Mouse (Mus musculus) lung, postnatal 0 days (tissue): Measurements from ENCODE around the gene Prss47. TPM values are rescaled to one million over a fixed set of nuclear protein-coding genes. Genes with fewer than 3 reads are reported as not detected.

Experiments
- ATAC-seq: fragments of 200-750 bp; cut with Nextera tagmentation; 2 replicates; pipeline ENCODE4 v1.8.0; 2017; ENCODE audit warnings: moderate library complexity
- DNase-seq: peaks from one replicate; pipeline ENCODE4 v3.0.0-alpha.2; 2016; ENCODE audit warnings: low spot score
- H3K27ac ChIP-seq: fragments of 300-500 bp; sonication (generic); 2 replicates; pipeline ENCODE4 v1.5.1; 2014; ENCODE audit warnings: antibody characterized with exemption, mild to moderate bottlenecking, low read length, mixed read lengths
- H3K27me3 ChIP-seq: fragments of 300-500 bp; sonication (generic); replicated peaks from 2 replicates; pipeline ENCODE4 v1.6.1; 2014; ENCODE audit warnings: low read length, mixed read lengths; ENCODE audit not compliant: insufficient read depth
- H3K36me3 ChIP-seq: fragments of 300-500 bp; sonication (generic); 2 replicates; pipeline ENCODE4 v1.6.1; 2014; ENCODE audit warnings: low read length, mixed read lengths; ENCODE audit not compliant: insufficient read depth
- H3K4me1 ChIP-seq: fragments of 300-500 bp; sonication (generic); 2 replicates; pipeline ENCODE4 v1.6.1; 2014; ENCODE audit warnings: antibody characterized with exemption, low read depth, low read length, mixed read lengths; ENCODE audit not compliant: insufficient read depth
- H3K4me2 ChIP-seq: fragments of 300-500 bp; sonication (generic); replicated peaks from 2 replicates; pipeline ENCODE4 v1.6.1; 2014; ENCODE audit warnings: low read depth, mild to moderate bottlenecking, low read length, moderate library complexity, mixed read lengths
- H3K4me3 ChIP-seq: fragments of 300-500 bp; sonication (generic); 2 replicates; pipeline ENCODE4 v1.5.1; 2014; ENCODE audit warnings: low read depth, low read length
- H3K9ac ChIP-seq: fragments of 300-500 bp; sonication (generic); replicated peaks from 2 replicates; pipeline ENCODE4 v1.6.1; 2014; ENCODE audit warnings: low read depth, mild to moderate bottlenecking
- H3K9me3 ChIP-seq: fragments of 300-500 bp; sonication (generic); 2 replicates; pipeline ENCODE4 v1.6.1; 2016; ENCODE audit warnings: low read length, mixed read lengths
- CTCF ChIP-seq: IDR thresholded peaks from 2 replicates; pipeline ENCODE4 v1.5.1; 2016; ENCODE audit warnings: antibody characterized with exemption, mild to moderate bottlenecking
- EP300 ChIP-seq: IDR thresholded peaks from 2 replicates; pipeline ENCODE4 v1.6.1; 2016; ENCODE audit warnings: antibody characterized with exemption, mild to moderate bottlenecking, control low read depth
- WGBS: fragments of 180-500 bp; shearing (Covaris S2); extraction: QIAGEN DNeasy Blood & Tissue Kit; methylation state at CpG from one replicate; pipeline ENCODE4 v1.1.7; 2014; 5-methylcytosine and 5-hydroxymethylcytosine counted together
- polyA plus RNA-seq: library from polyadenylated mRNA; unstranded; fragments of >200 nt; fragmentation: Nextera tagmentation; extraction: Ambion mirVana; gene quantifications from 2 replicates; pipeline ENCODE4 v1.2.1, GENCODE M21; 2015

Gene Prss47
- polyA plus RNA-seq, 1 experiment from 2014 or later, result not detected

- DNase-seq (no peak), ATAC-seq (no peak)
- Histone ChIP-seq H3K9me3 (no peaks in the 10 kb centered on the region), H3K4me3 (no peak within 1 kb of the TSS), H3K27me3 (no peaks in the 10 kb centered on the region), H3K27ac (no peak within 1 kb of the TSS), H3K36me3 (no peaks in the 10 kb centered on the region), H3K4me2 (no peak within 1 kb of the TSS), H3K9ac (no peak within 1 kb of the TSS), H3K4me1 (no peaks in the 10 kb centered on the region)
- no peak for TF ChIP-seq CTCF
- no peak for TF ChIP-seq EP300
These were observed 19.8 kb downstream of the Prss47 start, which contains the start of gene Spata31d1c for GRCm38 (mm10) chr13:65032758-65033157. Spata31d1c (plus strand) TSS chr13:65033058.

DNA sequence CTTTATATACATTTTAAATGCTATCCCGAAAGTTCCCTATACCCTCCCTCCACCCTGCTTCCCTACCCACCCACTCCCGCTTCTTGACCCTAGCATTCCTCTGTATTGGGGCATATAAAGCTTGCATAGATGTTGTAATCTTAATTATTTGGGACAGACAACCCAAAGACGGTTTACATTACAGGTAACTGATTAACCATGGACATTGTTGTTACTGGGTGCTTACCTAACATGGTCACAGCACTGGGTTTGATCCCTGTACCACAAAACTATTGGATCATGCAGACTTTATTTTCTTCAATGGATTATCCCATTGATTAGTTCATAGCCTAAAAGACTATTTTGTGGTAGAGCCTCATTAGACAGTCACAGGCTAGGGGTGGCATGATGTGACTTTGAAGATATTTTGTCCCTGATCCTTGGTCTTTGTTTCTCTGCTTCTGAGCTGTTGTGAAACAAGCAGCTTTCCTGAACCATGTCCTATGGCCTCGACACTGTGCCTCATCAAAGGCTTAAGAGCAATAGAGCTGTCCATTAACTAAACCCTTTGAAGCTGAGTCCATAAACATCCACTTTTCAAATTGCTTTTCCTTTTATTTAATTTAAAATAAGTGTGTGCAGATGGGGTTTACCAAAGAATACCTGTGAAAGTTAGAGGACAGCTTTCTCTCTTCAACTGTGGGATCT, 41.4 kb downstream of the Prss47 start:
- no peak overlapping the region for H3K4me3 ChIP-seq
- no peak overlapping the region for H3K27ac ChIP-seq
- H3K9me3 ChIP-seq, result no peaks in the 10 kb centered on the region
- DNase-seq (no peak), ATAC-seq (no peak)
- TF ChIP-seq EP300 (no peak), CTCF (no peak)
- H3K27me3 ChIP-seq, result no peaks in the 10 kb centered on the region
- no peak overlapping the region for H3K4me2 ChIP-seq
- H3K9ac ChIP-seq, result no peak overlapping the region
- 65% methylated on average over 4 of the region's 4 CpGs for WGBS
- no peaks in the 10 kb centered on the region for H3K36me3 ChIP-seq
- H3K4me1 ChIP-seq, result no peaks in the 10 kb centered on the region

GRCm38 (mm10) chr13:65007971-65008370, 44.6 kb downstream of the Prss47 start:
- H3K9me3 ChIP-seq, result no peaks in the 10 kb centered on the region
- ATAC-seq (no peak), DNase-seq (no peak)
- H3K4me2 ChIP-seq, result no peak overlapping the region
- no peaks in the 10 kb centered on the region for H3K4me1 ChIP-seq
- no peaks in the 10 kb centered on the region for H3K36me3 ChIP-seq
- no peaks in the 10 kb centered on the region for H3K27me3 ChIP-seq
- no peak overlapping the region for H3K27ac ChIP-seq
- 70% methylated on average over 1 of the region's 1 CpGs for WGBS
- no peak overlapping the region for H3K4me3 ChIP-seq
- H3K9ac ChIP-seq, result no peak overlapping the region
- TF ChIP-seq CTCF (no peak), EP300 (no peak)

DNA sequence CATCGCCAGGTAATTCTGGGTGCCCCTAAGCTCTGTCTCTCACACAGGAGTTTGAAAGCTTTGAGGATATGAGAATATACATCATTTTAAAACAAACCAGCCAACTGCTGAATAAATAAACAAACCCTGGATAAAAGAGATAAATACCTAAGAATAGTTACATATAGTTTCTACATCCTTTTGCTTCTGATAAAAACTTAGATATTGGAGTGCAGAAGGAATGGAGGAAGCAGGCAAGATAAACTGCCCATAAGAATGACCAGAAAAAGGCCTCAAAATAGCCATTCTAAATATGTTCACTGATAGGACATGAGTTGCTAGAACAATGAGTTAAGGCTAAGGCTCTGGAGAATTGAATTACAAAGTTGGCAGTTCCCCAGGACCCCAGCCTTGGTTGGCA, 45.8 kb downstream of the Prss47 start:
- no peak for ATAC-seq
- 56% methylated on average over 1 of the region's 1 CpGs for WGBS
- no peak overlapping the region for H3K4me2 ChIP-seq

DNA sequence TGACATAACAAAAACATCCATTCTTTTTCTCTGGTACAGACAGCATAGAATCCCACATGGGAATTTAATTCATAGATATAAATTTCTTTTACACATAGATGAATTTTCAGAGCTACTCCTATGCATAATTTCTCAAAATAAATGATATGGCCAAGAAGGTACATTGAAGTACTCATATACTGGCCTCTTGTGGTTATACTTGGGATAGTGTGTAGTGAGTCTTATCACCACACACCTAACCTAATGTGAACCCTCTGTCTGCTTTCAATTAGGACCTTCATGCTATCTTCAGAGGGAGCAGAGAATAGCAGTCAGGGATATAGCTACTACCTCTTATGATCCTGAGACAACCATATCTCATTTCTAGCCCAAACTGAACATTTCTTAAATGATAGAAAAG, 47.1 kb downstream of the Prss47 start:
- TF ChIP-seq CTCF (no peak), EP300 (no peak)
- Histone ChIP-seq H3K4me1 (no peaks in the 10 kb centered on the region), H3K27ac (no peak overlapping the region), H3K4me3 (no peak overlapping the region), H3K4me2 (no peak overlapping the region), H3K36me3 (no peaks in the 10 kb centered on the region), H3K9me3 (no peaks in the 10 kb centered on the region), H3K9ac (no peak overlapping the region), H3K27me3 (no peaks in the 10 kb centered on the region)
- ATAC-seq (no peak), DNase-seq (no peak)

More for the DNA sequence above, 45.8 kb downstream of the Prss47 start:
- Histone ChIP-seq H3K27me3 (no peaks in the 10 kb centered on the region), H3K9ac (no peak overlapping the region), H3K36me3 (no peaks in the 10 kb centered on the region), H3K9me3 (no peaks in the 10 kb centered on the region), H3K4me3 (no peak overlapping the region), H3K4me1 (no peaks in the 10 kb centered on the region), H3K27ac (no peak overlapping the region)
- no peak for TF ChIP-seq EP300
- no peak for DNase-seq

Other genes with a start within 250 kb of the Prss47 start
- not detected in 2 replicates for gene Cntnap3, start 148.8 kb downstream of the Prss47 start, polyA plus RNA-seq
- not detected in 2 replicates for gene Spata31, start 135.4 kb downstream of the Prss47 start, polyA plus RNA-seq
- not detected in 2 replicates for gene Spata31d1c, start 19.7 kb downstream of the Prss47 start, polyA plus RNA-seq
- 46.1 and 52.2 TPM in 2 replicates for gene Mfsd14b, start 60.2 kb upstream of the Prss47 start, polyA plus RNA-seq
- not detected in 2 replicates for gene Olfr465-ps1, start 85.3 kb upstream of the Prss47 start, polyA plus RNA-seq
- gene Olfr466, start 97.5 kb upstream of the Prss47 start, polyA plus RNA-seq, result not detected in 2 replicates
- not detected in 2 replicates for gene Nlrp4f, start 153.2 kb upstream of the Prss47 start, polyA plus RNA-seq
- gene Gm10775, start 206.8 kb upstream of the Prss47 start, polyA plus RNA-seq, result not detected in 2 replicates
- gene Zfp369, start 226.1 kb upstream of the Prss47 start, polyA plus RNA-seq, result 7.0 and 7.7 TPM in 2 replicates